Mouse (Mus musculus) testis, adult 2 months (tissue): Measurements from ENCODE around the gene Nos1ap.

Experiments
- CTCF ChIP-seq: fragments of 200-500 bp; IDR thresholded peaks from 2 replicates; pipeline ENCODE4 v1.5.1; 2012; ENCODE audit warnings: low read depth, mild to moderate bottlenecking, inconsistent platforms, low read length, moderate library complexity; ENCODE audit not compliant: control insufficient read depth, insufficient read depth, insufficient replicate concordance
- POLR2A ChIP-seq: fragments of 200-500 bp; IDR thresholded peaks from 2 replicates; pipeline ENCODE4 v1.6.1; 2012; ENCODE audit warnings: low read depth, mild to moderate bottlenecking, inconsistent platforms, low read length, moderate library complexity; ENCODE audit not compliant: control insufficient read depth

DNA sequence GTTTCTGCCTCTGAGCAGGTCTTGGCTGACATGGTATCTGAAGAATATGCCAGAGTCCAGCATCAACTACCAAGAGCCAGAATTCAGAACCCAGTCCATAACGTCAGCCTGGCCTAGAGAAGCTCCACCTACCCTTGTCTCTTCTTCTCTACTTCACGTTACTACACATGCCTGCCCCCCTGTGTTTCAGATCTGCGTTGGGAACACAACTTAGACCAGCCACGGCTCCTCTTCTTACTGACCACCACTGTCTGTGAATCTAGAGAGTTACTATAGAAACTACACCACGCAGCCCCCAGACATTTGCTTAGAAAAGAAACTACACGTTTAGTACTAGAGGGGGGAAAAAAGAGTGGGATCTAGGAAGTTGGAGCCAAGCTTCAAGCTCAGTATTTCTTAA, 2.9 kb downstream of the Nos1ap start:
- no peak for TF ChIP-seq POLR2A
- no peak for TF ChIP-seq CTCF
